Mouse (Mus musculus) kidney, postnatal 36 days (tissue): Measurements from ENCODE around the gene Gm17387.

Experiments used
- DNase-seq, 2 experiments: peaks; one replicate each; pipeline ENCODE4 v3.0.0; 2021 to 2022; ENCODE audit warnings: mixed read lengths in 2 of 2

The Gm17387 gene

GRCm38 (mm10) chr7:141078876-141079275, 49.9 kb downstream of the Gm17387 start:
- DNase-seq = no peak
